Mouse (Mus musculus): ENCODE results near the gene Fes. TPM values are rescaled to one million over a fixed set of nuclear protein-coding genes. Genes with fewer than 3 reads are reported as not detected.

Fes gene
- polyA plus RNA-seq, 1 experiment = 10.0 TPM

GRCm38 (mm10) chr7:80414303-80414855, 26.6 kb upstream of the Fes start:
- Histone ChIP-seq H3K4me3 (ENCODE audit: insufficient read depth, low read depth, low read length) (no peak overlapping the region), H3K27me3 (replicated peaks; ENCODE audit: control insufficient read depth, insufficient read depth, low read length) (no peaks in the 10 kb centered on the region), H3K27ac (ENCODE audit: insufficient read depth, low read depth, low read length) (no peak overlapping the region), H3K4me1 (ENCODE audit: control insufficient read depth, insufficient read depth, low read length) (no peaks in the 10 kb centered on the region), H3K36me3 (ENCODE audit: control insufficient read depth, insufficient read depth, low read length) (no peaks in the 10 kb centered on the region)
- TF ChIP-seq POLR2A (IDR thresholded peaks at IDR 0.05; ENCODE audit: low read depth, low read length) (no peak), CTCF (conservative IDR thresholded peaks at IDR 0.05; ENCODE audit: insufficient read depth, insufficient read length, low read depth, low read length) (no peak)
- 83% methylated on average over 7 of the region's 7 CpGs for WGBS
- DNase-seq = no peak

- Histone ChIP-seq H3K27me3 (replicated peaks; ENCODE audit: control insufficient read depth, insufficient read depth, low read length) (no peaks in the 10 kb centered on the region), H3K36me3 (ENCODE audit: control insufficient read depth, insufficient read depth, low read length) (no peaks in the 10 kb centered on the region), H3K27ac (ENCODE audit: insufficient read depth, low read depth, low read length) (no peak overlapping the region), H3K4me1 (ENCODE audit: control insufficient read depth, insufficient read depth, low read length) (no peaks in the 10 kb centered on the region), H3K4me3 (ENCODE audit: insufficient read depth, low read depth, low read length) (no peak overlapping the region)
- no peak for TF ChIP-seq CTCF (conservative IDR thresholded peaks at IDR 0.05; ENCODE audit: insufficient read depth, insufficient read length, low read depth, low read length)
- no peak for TF ChIP-seq POLR2A (IDR thresholded peaks at IDR 0.05; ENCODE audit: low read depth, low read length)
- no peak for DNase-seq
- WGBS = 78% methylated on average over 9 of the region's 9 CpGs
Measured at GRCm38 (mm10) chr7:80413512-80414302, 26.0 kb upstream of the Fes start.

GRCm38 (mm10) chr7:80412781-80413180, 25.0 kb upstream of the Fes start:
- no peak overlapping the region for H3K27ac ChIP-seq (ENCODE audit: insufficient read depth, low read depth, low read length)
- DNase-seq = no peak
- WGBS = 90% methylated on average over 5 of the region's 5 CpGs
- H3K36me3 ChIP-seq (ENCODE audit: control insufficient read depth, insufficient read depth, low read length) = no peaks in the 10 kb centered on the region
- no peaks in the 10 kb centered on the region for H3K27me3 ChIP-seq (replicated peaks; ENCODE audit: control insufficient read depth, insufficient read depth, low read length)
- TF ChIP-seq CTCF (conservative IDR thresholded peaks at IDR 0.05; ENCODE audit: insufficient read depth, insufficient read length, low read depth, low read length) = no peak
- TF ChIP-seq POLR2A (IDR thresholded peaks at IDR 0.05; ENCODE audit: low read depth, low read length) = no peak
- H3K4me1 ChIP-seq (ENCODE audit: control insufficient read depth, insufficient read depth, low read length) = no peaks in the 10 kb centered on the region
- H3K4me3 ChIP-seq (ENCODE audit: insufficient read depth, low read depth, low read length) = no peak overlapping the region

- Histone ChIP-seq H3K4me3 (ENCODE audit: insufficient read depth, low read depth, low read length) (no peak overlapping the region), H3K4me1 (ENCODE audit: control insufficient read depth, insufficient read depth, low read length) (no peaks in the 10 kb centered on the region), H3K27me3 (replicated peaks; ENCODE audit: control insufficient read depth, insufficient read depth, low read length) (no peaks in the 10 kb centered on the region), H3K27ac (ENCODE audit: insufficient read depth, low read depth, low read length) (no peak overlapping the region), H3K36me3 (ENCODE audit: control insufficient read depth, insufficient read depth, low read length) (no peaks in the 10 kb centered on the region)
- TF ChIP-seq POLR2A (IDR thresholded peaks at IDR 0.05; ENCODE audit: low read depth, low read length) = no peak
- TF ChIP-seq CTCF (conservative IDR thresholded peaks at IDR 0.05; ENCODE audit: insufficient read depth, insufficient read length, low read depth, low read length) = no peak
- WGBS = 77% methylated on average over 10 of the region's 10 CpGs
- DNase-seq = no peak
Measured at GRCm38 (mm10) chr7:80412279-80412678, 24.5 kb upstream of the Fes start.

GRCm38 (mm10) chr7:80410380-80410779, 22.6 kb upstream of the Fes start:
- Histone ChIP-seq H3K4me1 (ENCODE audit: control insufficient read depth, insufficient read depth, low read length) (no peaks in the 10 kb centered on the region), H3K4me3 (ENCODE audit: insufficient read depth, low read depth, low read length) (no peak overlapping the region), H3K36me3 (ENCODE audit: control insufficient read depth, insufficient read depth, low read length) (no peaks in the 10 kb centered on the region), H3K27me3 (replicated peaks; ENCODE audit: control insufficient read depth, insufficient read depth, low read length) (no peaks in the 10 kb centered on the region), H3K27ac (ENCODE audit: insufficient read depth, low read depth, low read length) (no peak overlapping the region)
- 72% methylated on average over 9 of the region's 9 CpGs for WGBS
- TF ChIP-seq POLR2A (IDR thresholded peaks at IDR 0.05; ENCODE audit: low read depth, low read length) = no peak
- TF ChIP-seq CTCF (conservative IDR thresholded peaks at IDR 0.05; ENCODE audit: insufficient read depth, insufficient read length, low read depth, low read length) = no peak
- DNase-seq = no peak

GRCm38 (mm10) chr7:80407712-80408111, 20.0 kb upstream of the Fes start:
- WGBS = 73% methylated on average over 9 of the region's 9 CpGs
- no peak for TF ChIP-seq CTCF (conservative IDR thresholded peaks at IDR 0.05; ENCODE audit: insufficient read depth, insufficient read length, low read depth, low read length)
- no peak for TF ChIP-seq POLR2A (IDR thresholded peaks at IDR 0.05; ENCODE audit: low read depth, low read length)
- H3K4me1 ChIP-seq (ENCODE audit: control insufficient read depth, insufficient read depth, low read length) = no peaks in the 10 kb centered on the region; the same call in 1 of the 2 replicates

GRCm38 (mm10) chr7:80406186-80406585, 18.4 kb upstream of the Fes start:
- 82% methylated on average over 3 of the region's 3 CpGs for WGBS
- Histone ChIP-seq H3K27ac (ENCODE audit: insufficient read depth, low read depth, low read length) (no peak overlapping the region), H3K27me3 (replicated peaks; ENCODE audit: control insufficient read depth, insufficient read depth, low read length) (no peaks in the 10 kb centered on the region), H3K4me3 (ENCODE audit: insufficient read depth, low read depth, low read length) (no peak overlapping the region), H3K4me1 (ENCODE audit: control insufficient read depth, insufficient read depth, low read length) (no peaks in the 10 kb centered on the region; the same call in 1 of the 2 replicates), H3K36me3 (ENCODE audit: control insufficient read depth, insufficient read depth, low read length) (no peaks in the 10 kb centered on the region)
- TF ChIP-seq CTCF (conservative IDR thresholded peaks at IDR 0.05; ENCODE audit: insufficient read depth, insufficient read length, low read depth, low read length) (no peak), POLR2A (IDR thresholded peaks at IDR 0.05; ENCODE audit: low read depth, low read length) (no peak)
- DNase-seq = no peak

More at GRCm38 (mm10) chr7:80407712-80408111, 20.0 kb upstream of the Fes start:
- H3K27me3 ChIP-seq (replicated peaks; ENCODE audit: control insufficient read depth, insufficient read depth, low read length) = no peaks in the 10 kb centered on the region
- H3K27ac ChIP-seq (ENCODE audit: insufficient read depth, low read depth, low read length) = no peak overlapping the region
- no peak overlapping the region for H3K4me3 ChIP-seq (ENCODE audit: insufficient read depth, low read depth, low read length)
- no peaks in the 10 kb centered on the region for H3K36me3 ChIP-seq (ENCODE audit: control insufficient read depth, insufficient read depth, low read length)
- DNase-seq = no peak

Measured in kidney, adult 2 months (tissue).